Mouse (Mus musculus): Measurements from ENCODE around the gene Foxn3. TPM values are rescaled to one million over a fixed set of nuclear protein-coding genes. Genes with fewer than 3 reads are reported as not detected.

Gene Foxn3
- total RNA-seq, 1 experiment from 2014 or later, result 98.9 TPM

DNA sequence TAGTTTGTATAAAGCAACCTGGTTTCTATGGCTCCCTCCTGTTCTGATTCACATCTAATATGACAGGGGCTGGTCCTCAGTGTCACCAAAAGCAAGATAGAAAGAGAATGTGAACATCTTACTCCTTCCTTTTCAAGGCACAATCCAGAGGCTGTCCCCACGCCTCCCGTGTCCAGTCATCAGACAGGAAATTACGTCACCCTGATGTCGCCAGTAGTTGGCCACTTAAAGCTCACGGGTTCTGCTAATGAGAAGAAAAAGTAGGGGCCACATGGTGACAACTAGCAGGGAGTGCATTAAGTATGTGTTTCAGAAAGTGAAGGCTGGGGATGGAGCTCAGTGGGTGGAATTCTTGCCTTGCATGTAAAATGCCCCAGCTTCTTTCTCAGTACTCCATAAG, 99.1 kb downstream of the Foxn3 start:
- no peak for DNase-seq

DNA sequence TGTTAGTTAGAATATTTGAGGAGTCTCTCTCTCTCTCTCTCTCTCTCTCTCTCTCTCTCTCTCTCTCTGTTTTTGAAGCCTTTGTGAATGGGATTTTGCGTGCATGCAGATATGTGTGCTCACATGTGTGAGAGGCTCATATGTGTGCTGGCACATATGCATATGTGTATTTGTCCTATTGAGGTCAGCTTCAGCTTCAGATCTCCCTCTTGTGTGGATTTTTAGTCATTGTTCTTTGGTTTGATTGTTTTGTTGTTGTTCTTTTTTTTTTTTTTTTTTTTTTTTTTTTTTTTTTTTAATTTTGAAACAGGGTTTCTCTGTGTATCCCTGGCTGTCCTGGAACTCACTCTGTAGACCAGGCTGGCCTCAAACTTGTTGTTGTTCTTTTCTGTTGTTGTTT, 100.5 kb downstream of the Foxn3 start:
- DNase-seq, result no peak

DNA sequence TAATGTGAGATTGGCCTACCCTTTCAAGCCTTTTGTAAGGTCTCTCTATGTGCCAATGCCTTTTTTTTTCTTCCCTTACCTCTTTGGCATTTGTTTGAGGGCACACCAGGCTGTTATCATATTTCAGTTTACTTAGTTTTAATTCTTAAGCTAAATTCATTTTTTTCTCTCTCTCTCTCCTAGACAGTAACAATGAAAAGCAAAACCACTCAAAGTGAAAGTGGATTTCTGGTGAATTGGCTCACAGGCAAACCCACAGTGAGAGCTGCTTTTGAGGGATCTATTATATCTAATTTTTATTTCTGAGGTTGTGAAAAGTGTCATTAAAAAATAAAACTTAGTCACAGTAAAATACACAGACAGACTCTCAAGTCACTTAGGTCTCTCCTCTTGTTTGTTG, 101.1 kb downstream of the Foxn3 start:
- no peak for DNase-seq

DNA sequence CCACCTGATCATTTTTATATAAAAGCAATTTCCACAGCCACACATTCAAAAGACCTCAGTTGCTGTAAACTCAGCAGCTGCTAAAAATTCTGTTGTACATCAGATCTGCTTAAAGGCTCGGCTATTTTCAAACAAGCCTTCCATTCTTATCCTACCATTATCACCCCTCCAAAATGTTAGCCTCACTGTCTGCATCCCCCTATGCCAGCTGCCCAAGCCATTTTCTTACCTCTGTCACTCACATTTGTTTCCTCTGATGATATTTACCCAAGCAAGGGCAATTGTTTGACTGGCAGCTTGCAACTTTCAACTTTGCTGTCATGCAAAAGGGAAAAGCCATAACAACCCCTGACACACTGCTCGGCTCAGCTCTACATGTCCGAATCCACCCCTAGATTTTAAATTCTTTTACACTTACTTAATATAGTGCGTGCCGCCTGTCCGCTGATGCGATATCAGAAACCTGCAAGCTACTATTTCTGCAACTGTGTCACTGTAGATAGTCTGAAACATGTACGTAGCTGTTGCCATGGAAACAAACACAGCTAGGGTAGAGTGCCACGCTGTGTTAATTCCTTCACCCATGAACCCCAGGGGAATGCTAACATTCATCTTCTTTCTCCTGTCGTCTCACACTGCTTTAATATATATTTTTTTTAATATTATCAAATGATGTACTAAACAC, 105.7 kb downstream of the Foxn3 start:
- DNase-seq, result no peak

DNA sequence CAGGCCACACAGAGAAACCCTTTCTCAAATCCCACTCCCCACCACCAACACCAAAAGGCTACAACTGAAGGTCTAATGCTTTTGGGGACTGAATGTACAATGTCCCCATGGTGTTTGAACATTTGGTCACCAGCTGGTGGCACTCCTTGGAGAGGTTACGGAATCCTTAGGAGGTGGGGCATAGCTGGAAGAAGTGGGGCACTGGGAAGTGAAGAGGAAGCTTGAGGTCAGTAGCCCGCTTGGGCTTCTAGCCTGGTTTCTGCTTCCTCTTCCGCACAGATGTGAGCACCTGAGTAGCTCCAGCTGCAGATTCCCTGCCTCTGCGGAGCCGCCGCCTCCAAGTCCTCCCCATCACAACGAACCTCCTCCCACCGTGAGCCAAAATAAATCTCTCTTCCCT, 107.8 kb downstream of the Foxn3 start:
- no peak for DNase-seq

DNA sequence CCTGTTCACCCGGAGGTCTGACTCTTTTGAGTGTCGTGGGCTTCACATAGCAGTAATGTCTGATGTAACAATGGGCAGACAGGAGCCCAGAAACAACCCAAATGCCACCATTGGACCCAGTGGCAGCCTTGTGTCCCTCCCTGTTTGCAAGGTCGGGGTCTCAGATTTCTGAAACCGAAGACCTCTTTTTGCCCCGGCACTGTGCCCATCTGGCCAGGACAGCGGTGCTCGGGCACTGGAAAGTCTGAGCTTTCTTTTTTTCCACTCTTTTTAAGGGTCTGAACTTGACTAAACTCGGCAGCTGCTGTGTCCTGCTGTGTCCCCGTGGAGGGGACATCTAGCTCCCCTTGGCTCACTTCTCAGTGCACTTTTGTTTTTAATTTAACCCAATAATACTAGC, 109.0 kb downstream of the Foxn3 start:
- DNase-seq, result no peak

DNA sequence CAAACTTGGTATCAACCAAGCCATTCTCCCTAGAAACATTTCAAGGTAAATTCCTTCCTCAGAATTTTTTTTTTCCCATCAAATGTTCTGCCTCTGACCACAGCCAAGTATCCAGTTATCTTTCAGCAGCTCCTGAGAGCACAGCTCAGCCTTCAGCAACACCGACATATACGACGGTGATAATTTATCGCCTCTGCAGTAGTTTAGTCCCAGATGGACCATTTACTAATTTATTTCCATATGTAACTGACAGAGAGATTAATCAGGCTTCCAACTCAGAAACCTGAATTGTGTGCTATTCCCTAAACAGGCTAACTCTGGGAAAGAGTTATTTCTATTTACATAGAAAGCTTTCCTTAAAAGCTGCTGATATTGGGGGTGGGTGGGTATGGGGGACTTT, 109.6 kb downstream of the Foxn3 start:
- no peak for DNase-seq

DNA sequence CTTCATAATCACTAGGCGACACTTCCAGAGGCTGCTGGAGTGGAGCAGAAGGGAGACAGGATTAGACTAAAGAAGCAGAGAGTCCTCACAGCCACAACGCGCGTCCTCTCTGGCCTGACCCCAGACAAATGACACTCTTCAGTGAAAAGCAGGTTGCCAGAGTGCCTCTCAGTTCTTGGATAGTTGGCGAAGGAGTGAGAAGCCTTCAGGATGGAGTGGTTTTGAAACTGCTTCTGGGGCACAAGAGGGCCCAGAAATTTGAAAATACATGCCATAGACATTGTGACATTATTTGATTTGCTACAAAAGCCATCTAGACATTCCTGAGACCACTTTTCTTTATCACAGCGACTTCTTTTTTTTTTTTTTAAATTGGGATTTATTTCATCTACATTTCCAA, 113.3 kb downstream of the Foxn3 start:
- no peak for DNase-seq

DNA sequence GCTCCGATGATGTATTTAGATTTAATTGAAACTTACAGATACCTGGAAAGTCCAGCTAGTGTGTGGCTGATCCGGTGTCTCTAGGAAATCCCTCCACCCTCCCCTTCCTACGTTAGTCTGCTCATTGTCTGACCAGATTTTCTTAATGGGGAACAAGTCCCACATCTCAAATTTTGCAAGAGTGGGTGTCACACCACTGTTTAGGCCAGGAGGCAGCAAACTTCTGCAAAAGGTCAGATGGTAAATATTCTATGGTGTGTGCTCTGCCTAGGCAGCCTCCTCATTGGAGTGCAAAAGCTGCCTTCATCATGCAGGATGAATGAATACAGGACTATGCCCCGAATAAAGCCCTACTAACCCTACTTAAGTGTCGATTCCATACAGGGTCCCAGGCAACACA, 115.6 kb downstream of the Foxn3 start:
- DNase-seq, result no peak

DNA sequence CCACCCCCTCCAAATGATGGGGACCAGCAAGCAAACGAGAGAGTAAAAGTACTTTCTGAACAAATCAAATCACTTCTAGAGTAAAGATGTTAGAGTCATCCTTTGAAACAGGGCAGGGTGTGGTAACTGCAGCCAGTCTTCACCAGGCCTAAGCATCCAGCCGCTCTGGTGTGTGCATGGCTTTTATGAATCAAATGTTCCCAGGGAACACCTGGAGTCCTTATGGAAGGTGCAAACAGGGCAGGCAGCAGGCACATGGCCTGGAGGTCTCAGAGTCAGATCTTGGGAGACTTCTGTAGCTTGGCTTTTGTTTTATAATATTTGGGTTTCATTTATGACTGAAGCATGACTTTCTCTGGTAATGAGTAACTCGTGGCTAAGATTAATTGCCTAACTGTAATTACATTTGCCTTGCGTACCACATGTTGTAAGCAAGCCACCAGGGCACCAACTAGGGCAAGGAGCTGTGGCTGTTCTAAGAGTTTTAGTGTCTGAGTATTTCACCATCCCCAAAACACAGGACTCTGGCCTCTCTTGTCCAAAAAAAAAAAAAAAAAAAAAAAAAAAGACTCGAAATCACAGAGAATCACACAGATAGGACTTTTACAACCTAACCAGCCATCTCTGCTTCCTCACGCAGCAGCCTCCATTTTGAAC, 118.2 kb downstream of the Foxn3 start:
- no peak for DNase-seq

DNA sequence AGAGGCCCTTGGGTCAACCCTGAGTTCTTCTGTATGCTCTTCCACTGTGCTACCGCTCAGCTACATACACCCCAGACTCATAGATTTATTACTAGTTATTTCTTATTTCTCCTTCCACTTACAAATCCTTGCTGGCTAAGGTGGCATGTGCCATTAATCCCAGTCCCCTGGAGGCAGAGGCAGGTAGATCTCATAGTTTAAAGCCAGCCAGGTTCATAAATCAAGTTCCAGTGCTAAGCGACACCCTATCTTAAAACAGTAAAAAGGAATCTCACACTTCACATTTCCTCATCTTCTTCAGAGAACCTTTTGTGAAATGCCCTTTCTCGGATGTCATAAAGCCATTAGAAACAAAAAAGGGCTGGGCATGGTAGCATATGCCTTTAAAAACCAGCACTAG, 120.6 kb downstream of the Foxn3 start:
- no peak for DNase-seq

DNA sequence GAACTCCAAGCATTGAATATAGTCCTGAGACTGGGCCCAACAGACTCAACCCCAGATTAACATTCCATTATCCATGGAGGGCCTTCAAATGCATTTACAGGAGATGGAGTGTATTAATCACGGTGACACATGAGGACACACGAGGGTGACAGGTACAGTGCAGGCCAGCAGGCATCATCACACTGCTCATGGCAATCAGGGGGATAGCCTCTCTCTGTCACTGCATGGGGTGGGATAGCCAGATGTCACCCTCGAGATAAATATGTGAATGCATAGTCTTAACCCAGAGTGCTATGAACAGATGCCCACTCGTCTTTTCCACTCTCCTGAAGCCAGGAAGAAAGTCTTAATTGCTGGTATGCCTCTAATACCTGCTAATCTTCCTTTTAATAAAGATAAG, 122.4 kb downstream of the Foxn3 start:
- DNase-seq, result no peak

DNA sequence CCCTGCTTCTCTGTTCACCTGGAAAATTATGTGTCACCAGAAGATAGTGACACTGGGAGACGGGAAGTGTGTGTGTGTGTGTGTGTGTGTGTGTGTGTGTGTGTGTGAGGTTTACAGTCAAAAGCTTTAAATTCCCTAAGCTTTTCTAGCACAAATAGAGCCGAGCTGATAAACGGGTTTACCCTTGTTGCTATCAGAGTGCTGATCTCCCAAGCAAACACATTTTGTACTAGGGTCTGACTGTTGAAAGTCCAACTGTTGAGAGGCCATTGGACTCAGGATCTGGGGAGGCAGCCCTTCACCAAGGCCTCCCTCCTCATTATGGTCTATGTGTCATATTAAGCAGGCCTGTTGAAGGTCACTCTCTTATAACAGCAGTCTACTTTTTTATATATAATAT, 123.4 kb downstream of the Foxn3 start:
- DNase-seq, result no peak

DNA sequence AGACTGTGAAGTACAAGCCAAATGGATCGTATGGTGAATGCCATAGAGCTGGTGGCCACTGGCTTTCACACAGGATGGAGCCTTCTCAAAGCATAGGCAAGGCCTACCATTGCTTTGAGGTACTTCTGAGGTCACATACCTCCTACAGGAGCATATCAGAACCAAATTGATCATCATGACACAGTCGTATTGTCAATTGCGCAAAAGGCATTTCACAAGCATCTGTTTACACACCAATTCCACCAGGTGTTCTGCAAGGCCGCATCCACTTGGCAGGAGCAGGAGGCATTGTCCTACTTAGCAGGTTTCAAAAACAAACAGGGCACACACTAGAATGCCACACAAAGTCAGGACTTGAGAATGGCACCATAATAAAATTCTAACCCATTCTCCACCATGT, 128.2 kb downstream of the Foxn3 start:
- no peak for DNase-seq

DNA sequence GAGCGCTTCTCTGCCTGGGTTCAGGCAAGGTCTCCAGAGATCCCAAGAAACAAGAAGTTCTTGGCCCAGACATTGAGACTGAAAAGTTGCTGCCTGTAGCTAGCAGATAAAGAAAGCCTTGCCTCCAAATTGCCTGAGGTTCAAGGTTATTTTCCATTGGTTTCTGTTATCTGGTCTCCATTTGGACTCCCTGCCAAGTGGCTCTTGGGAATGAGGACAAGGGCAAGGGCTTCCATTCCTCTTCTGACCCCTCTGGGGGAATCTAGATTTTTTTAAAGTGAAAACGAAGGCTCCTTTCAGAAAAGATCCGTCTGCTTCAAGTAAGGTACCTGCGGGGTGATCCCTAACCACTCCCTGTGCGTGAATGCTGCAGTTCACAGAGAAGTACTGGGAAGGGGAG, 130.0 kb downstream of the Foxn3 start:
- no peak for DNase-seq

DNA sequence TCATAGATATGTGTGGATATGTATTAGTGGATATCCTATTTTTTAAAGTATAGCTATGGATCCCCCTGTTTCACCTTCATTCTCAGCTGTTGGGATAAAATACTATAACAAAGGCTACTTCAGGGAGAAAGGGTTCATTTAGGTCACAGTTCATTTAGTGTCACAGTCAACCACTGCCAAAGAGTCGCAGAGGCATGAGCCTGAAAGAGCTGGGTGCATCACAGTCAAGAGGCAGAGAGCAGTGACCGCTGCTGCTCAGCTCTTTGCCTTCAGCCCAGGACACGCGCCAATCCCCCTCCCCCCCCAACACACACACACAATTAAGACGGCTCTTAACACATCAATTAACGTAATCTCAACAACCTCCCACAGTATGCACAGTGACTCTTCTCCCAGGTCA, 131.8 kb downstream of the Foxn3 start:
- DNase-seq, result no peak

DNA sequence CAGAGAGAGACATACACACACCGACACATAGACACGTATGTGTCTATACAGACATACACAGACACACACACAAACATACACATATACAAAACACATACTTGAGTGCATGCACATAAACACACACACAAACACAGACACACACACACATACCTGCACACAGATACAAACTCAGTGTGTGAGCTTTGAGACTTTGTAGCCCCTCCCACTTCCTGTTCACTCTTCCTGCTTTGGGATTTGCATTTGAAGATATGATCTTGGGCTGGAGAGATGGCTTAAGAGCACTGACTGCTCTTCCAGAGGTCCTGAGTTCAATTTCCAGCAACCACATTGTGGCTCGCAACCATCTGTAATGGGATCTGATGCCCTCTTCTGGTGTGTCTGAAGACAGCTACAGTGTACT, 132.4 kb downstream of the Foxn3 start:
- no peak for DNase-seq

DNA sequence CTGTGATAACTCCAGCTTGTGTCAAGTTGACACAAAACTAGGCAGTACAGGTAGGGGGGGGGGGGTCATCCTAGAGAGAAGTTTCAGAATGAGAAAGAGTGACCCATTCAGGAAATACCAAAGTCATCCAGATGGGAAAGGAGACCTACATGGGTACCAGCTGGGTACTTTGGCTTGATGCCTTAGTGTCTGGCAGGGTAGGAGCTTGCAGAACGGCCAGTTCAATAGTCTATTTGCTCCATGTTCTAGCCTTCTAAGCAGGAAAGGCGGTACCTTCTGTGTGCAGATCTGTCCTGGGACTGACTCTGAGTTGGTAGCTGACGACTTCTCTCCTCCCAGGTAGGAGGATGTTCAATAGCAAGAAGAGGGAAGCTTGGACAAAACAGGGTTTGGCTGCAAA, 134.3 kb downstream of the Foxn3 start:
- DNase-seq, result no peak

DNA sequence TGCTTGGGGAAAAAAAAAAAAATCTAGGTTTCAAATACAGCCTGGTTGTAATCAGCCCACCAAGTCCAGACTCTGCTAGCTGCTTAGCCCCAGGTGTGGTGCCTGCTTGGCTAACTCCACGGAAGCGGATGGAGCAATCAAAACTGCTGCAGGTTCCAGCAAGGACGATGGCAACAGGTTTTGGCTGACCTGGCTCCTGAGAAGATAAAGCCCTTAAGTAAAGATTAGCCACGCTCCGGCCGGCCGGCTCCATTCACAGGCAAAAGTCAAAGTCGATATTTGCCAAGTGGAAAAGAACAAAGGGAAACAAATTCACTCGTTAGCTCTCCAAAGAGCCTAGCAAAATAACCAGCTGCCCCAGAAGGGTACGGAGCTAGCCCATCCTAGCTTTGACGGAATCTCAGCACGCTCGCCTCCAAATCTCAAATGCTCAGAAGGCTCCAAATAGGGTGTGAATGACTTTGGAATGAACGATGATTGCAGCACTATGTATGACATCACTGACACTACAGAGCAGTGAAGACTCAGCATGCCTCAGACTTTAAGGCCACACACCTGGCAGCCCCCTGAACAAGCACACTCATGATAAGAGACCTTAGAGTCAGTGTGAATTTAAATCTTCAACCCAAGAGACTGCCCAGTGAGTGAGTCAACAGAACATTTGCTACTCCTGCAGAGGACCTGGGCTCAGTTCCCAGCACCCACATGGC, 137.0 kb downstream of the Foxn3 start:
- DNase-seq, result no peak

DNA sequence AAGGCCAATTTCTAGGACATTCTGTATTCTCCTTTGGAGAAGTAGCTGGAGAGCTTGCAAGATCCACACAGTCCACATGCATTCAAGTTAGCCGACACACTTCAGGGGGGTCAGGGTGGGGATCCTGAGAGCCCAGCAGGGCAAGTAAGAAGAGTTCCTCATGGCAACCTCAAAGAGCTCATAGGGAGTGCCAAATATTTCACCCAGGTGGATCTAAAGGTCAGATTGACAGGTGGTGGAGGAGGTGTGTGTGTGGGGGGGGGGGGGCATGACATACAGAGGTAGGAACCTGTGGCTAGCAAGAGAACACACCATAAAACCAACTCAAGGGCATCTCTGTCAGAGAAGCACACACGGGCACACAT, 144.0 kb downstream of the Foxn3 start:
- no peak for DNase-seq

DNA sequence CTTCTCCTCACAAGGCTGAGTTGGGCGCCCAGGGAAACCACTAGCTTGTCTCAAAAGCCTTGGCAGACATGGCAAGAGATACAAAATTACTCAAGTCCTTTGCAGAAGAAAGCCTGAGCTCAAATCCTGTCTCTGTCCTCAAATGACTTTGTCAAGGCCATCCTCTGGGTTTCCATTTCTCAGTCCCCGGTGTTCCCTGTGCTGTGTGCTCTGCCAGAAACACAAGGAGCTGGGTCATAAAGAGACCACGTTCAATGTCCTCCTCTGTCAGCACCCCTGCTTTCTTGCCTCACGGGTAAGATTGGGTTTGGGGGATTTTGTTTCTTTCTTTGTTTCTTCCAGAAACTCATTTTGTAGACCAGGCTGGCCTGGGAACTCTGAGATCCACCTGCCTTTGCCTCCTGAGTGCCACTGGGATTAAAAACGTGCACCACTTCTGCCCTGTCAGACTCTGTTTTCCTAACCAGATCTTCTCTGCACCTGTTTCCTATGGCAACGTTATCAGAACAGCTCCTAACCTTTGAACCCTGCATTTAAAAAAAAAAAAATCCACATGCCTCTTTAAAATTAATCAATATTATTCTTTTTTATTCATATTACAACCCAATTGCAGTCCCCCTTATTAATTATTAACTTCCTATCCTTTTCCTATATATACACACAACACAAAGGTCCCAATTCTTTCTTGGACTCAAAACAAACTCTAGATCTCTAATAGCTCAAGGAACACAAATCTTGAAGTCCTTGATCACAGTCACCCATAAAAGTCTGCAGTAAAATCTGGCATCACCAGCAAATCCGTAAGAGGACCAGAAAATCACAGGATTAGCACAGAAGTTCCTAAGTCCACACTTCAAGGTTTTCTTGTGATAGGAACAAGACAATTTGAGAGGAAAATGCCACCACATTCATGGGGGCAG, 144.6 kb downstream of the Foxn3 start:
- DNase-seq, result no peak

DNA sequence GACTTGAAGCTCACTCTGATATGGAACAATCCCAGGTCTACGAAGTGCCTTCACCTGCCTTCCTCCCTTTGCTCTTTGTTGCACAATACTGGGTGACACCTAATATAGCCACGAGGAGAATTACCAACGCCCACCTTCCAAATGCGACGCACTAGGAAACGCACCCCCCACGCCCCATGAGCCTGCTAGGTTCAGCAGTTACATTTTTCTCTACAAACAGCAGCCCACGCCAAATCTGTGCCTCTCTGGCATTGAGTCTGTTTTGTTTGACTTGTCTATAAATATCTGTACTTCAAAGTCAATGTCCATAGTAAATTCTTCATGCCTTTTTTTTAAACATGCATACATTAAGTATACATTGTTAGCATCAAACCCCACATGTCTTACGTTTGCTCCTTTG, 145.5 kb downstream of the Foxn3 start:
- DNase-seq, result no peak

DNA sequence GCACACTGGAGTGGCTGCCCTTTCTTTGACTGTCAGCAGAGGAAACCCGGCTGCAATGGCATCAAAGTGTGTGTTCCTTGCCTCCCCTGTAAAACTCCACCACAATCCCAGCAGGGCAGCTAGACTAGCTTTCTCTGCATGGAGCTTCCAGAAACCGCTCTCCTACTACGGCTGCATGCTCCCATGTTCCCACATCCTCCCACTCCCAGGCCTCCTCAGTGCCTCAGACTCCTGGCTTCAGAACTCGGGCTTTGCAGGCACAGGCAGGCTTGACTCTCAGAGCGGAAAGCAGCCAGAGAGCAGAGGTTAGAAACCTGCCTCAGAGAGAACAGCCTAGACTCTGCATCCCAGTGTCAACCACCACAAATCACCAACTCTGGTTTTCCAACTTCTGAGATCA, 147.8 kb downstream of the Foxn3 start:
- DNase-seq, result no peak

Measured in adrenal gland, postnatal 25 days (tissue).